Mouse (Mus musculus) cerebellum, adult 2 months (tissue): ENCODE results near the gene Ercc6.

Experiments used
- CTCF ChIP-seq: fragments of 200-500 bp; IDR thresholded peaks from 2 replicates; pipeline ENCODE4 v1.5.1; 2011; ENCODE audit warnings: low read depth, mild to moderate bottlenecking, control low read depth, low read length, moderate library complexity, borderline replicate concordance; ENCODE audit not compliant: insufficient read depth
- POLR2A ChIP-seq: fragments of 200-500 bp; IDR thresholded peaks from 2 replicates; pipeline ENCODE4 v1.6.1; 2011; ENCODE audit warnings: low read length, control low read depth, borderline replicate concordance; ENCODE audit not compliant: insufficient read depth

GRCm38 (mm10) chr14:32624811-32625210 is 111.5 kb downstream of the Ercc6 start:
- TF ChIP-seq POLR2A, result no peak
- TF ChIP-seq CTCF, result no peak
